Comparison of ENCODE assay signal across 10 mouse cellular contexts in genomic region chr5:120157115-120157514, GRCm38 (mm10). TPM values are rescaled to one million over a fixed set of nuclear protein-coding genes. Genes with fewer than 3 reads are reported as not detected.
A peak's percentile ranks its signal among the peaks of the same experiment; 100 is the strongest.
DNase-seq lines count a peak whose midpoint lies in the region; ATAC-seq and TF ChIP-seq lines count a peak whose summit lies in the region.
"Had no signal": no experiment of that assay in that cellular context is flagged by ENCODE, and none has a peak within 500 bp of the region (broad histone marks: within the 10 kb centered on the region; RNA-seq: fewer than 3 reads in every experiment).

No protein-coding gene starts in this region.

- no peak for TF ChIP-seq POLR2A in kidney, adult 2 months (IDR thresholded peaks at IDR 0.05; ENCODE audit: low read depth, low read length)

- no peak for TF ChIP-seq CTCF in kidney, postnatal 0 days (IDR thresholded peaks at IDR 0.05; ENCODE audit: low read depth)
- TF ChIP-seq CTCF in kidney, adult 2 months (conservative IDR thresholded peaks at IDR 0.05; ENCODE audit: insufficient read depth, insufficient read length, low read depth, low read length): no peak
- no peak for TF ChIP-seq CTCF in midbrain, postnatal 0 days (IDR thresholded peaks at IDR 0.05)

- H3K36me3 ChIP-seq in heart, embryonic 11.5 days (ENCODE audit: control insufficient read depth, insufficient read depth, low read length): no peaks in the 10 kb centered on the region
- no peaks in the 10 kb centered on the region for H3K36me3 ChIP-seq in kidney, postnatal 0 days (ENCODE audit: insufficient read depth, low read length)
- no peaks in the 10 kb centered on the region for H3K36me3 ChIP-seq in kidney, adult 2 months (ENCODE audit: control insufficient read depth, insufficient read depth, low read length)
- H3K36me3 ChIP-seq in midbrain, embryonic 12.5 days: peaks cover 2% of the 10 kb centered on the region; the same call in 1 of the 2 replicates
- no peaks in the 10 kb centered on the region for H3K36me3 ChIP-seq in midbrain, postnatal 0 days (ENCODE audit: insufficient read depth, low read length)

- H3K9ac ChIP-seq in heart, embryonic 11.5 days (ENCODE audit: low read depth, low read length): no peak overlapping the region
- no peak overlapping the region for H3K9ac ChIP-seq in kidney, postnatal 0 days (ENCODE audit: low read depth, low read length)
- H3K9ac ChIP-seq in midbrain, embryonic 12.5 days (replicated peaks): 0 out of 2 replicates have a peak overlapping the region, but pooled peaks have one; percentile 4
- H3K9ac ChIP-seq in midbrain, postnatal 0 days (replicated peaks; ENCODE audit: low read length, poor library complexity, severe bottlenecking): no peak overlapping the region
- H3K9ac ChIP-seq: embryonic facial prominence, embryonic 12.5 days; liver, embryonic 13.5 days had no signal

- DNase-seq in heart, postnatal 25 days (ENCODE audit: low spot score): no peak
- peak; percentile 91 for DNase-seq in kidney, postnatal 0 days (ENCODE audit: low spot score)
- no peak for DNase-seq in kidney, adult 2 months
- no peak for DNase-seq in midbrain, postnatal 0 days (ENCODE audit: low spot score)
- DNase-seq in layer of hippocampus, postnatal 36 days: no peak
- DNase-seq: cerebellum, adult 2 months; liver, embryonic 13.5 days had no signal

- no peak overlapping the region for H3K4me2 ChIP-seq in heart, embryonic 11.5 days
- H3K4me2 ChIP-seq in kidney, postnatal 0 days (ENCODE audit: low read length): no peak overlapping the region
- no peak overlapping the region for H3K4me2 ChIP-seq in midbrain, embryonic 12.5 days (replicated peaks)
- no peak overlapping the region for H3K4me2 ChIP-seq in midbrain, postnatal 0 days (ENCODE audit: low read depth, low read length, poor library complexity, severe bottlenecking)
- H3K4me2 ChIP-seq: embryonic facial prominence, embryonic 12.5 days; liver, embryonic 13.5 days had no signal

- 62% methylated on average over 3 of the region's 3 CpGs for WGBS in heart, embryonic 11.5 days (ENCODE audit: insufficient replicate concordance)
- 79% methylated on average over 3 of the region's 3 CpGs for WGBS in kidney, postnatal 0 days
- WGBS in kidney, adult 2 months: 80% methylated on average over 3 of the region's 3 CpGs
- WGBS in midbrain, embryonic 12.5 days: 75% methylated on average over 3 of the region's 3 CpGs
- 79% methylated on average over 3 of the region's 3 CpGs for WGBS in midbrain, postnatal 0 days

- peaks cover 13% of the 10 kb centered on the region for H3K4me1 ChIP-seq in heart, embryonic 11.5 days (ENCODE audit: control insufficient read depth, insufficient read depth, low read length)
- 0 out of 2 replicates have a peak, but pooled peaks cover 6% of the 10 kb centered on the region for H3K4me1 ChIP-seq in kidney, postnatal 0 days (replicated peaks; ENCODE audit: insufficient read depth, low read length)
- H3K4me1 ChIP-seq in kidney, adult 2 months (ENCODE audit: control insufficient read depth, insufficient read depth, low read length): peaks cover 3% of the 10 kb centered on the region; the same call in 1 of the 2 replicates
- H3K4me1 ChIP-seq in midbrain, embryonic 12.5 days: peaks cover 21% of the 10 kb centered on the region
- 0 out of 2 replicates have a peak, but pooled peaks cover 6% of the 10 kb centered on the region for H3K4me1 ChIP-seq in midbrain, postnatal 0 days (ENCODE audit: insufficient read depth, low read length)

- H3K27me3 ChIP-seq in heart, embryonic 11.5 days (ENCODE audit: control insufficient read depth, insufficient read depth, low read length): no peaks in the 10 kb centered on the region
- no peaks in the 10 kb centered on the region for H3K27me3 ChIP-seq in kidney, postnatal 0 days (ENCODE audit: insufficient read depth, low read length)
- no peaks in the 10 kb centered on the region for H3K27me3 ChIP-seq in kidney, adult 2 months (replicated peaks; ENCODE audit: control insufficient read depth, insufficient read depth, low read length)
- peaks cover 33% of the 10 kb centered on the region; the same call in 1 of the 2 replicates for H3K27me3 ChIP-seq in midbrain, embryonic 12.5 days
- no peaks in the 10 kb centered on the region for H3K27me3 ChIP-seq in midbrain, postnatal 0 days (ENCODE audit: insufficient read depth, low read length)
- H3K27me3 ChIP-seq: embryonic facial prominence, embryonic 12.5 days; liver, embryonic 13.5 days had no signal

- no peaks in the 10 kb centered on the region for H3K9me3 ChIP-seq in heart, embryonic 11.5 days (replicated peaks; ENCODE audit: control insufficient read depth, low read length)
- no peaks in the 10 kb centered on the region for H3K9me3 ChIP-seq in kidney, postnatal 0 days (replicated peaks; ENCODE audit: low read length)
- H3K9me3 ChIP-seq in midbrain, embryonic 12.5 days: no peaks in the 10 kb centered on the region
- no peaks in the 10 kb centered on the region for H3K9me3 ChIP-seq in midbrain, postnatal 0 days (ENCODE audit: low read length)
- H3K9me3 ChIP-seq: embryonic facial prominence, embryonic 12.5 days; liver, embryonic 13.5 days had no signal

- intact Hi-C loops in heart, postnatal 25 days (cut with DNase I): no loop called here

- ATAC-seq in heart, embryonic 11.5 days (replicated peaks; ENCODE audit: insufficient number of reproducible peaks, low FRiP score, low TSS enrichment): no peak
- ATAC-seq in kidney, postnatal 0 days (replicated peaks; ENCODE audit: low FRiP score, low read depth): 0 out of 2 replicates have a peak, but pooled peaks have one; percentile 9
- ATAC-seq in midbrain, embryonic 12.5 days (ENCODE audit: low FRiP score, low read depth): no peak
- ATAC-seq in midbrain, postnatal 0 days (ENCODE audit: low FRiP score): no peak

- H3K27ac ChIP-seq in heart, embryonic 11.5 days (ENCODE audit: low read depth, low read length): 0 out of 2 replicates have a peak overlapping the region, but pooled peaks have one; percentile 35
- no peak overlapping the region for H3K27ac ChIP-seq in kidney, postnatal 0 days
- no peak overlapping the region for H3K27ac ChIP-seq in kidney, adult 2 months (ENCODE audit: insufficient read depth, low read depth, low read length)
- H3K27ac ChIP-seq in midbrain, embryonic 12.5 days (replicated peaks): peak overlapping the region; percentile 74
- peak overlapping the region; percentile 69; the same call in 1 of the 2 replicates for H3K27ac ChIP-seq in midbrain, postnatal 0 days (ENCODE audit: low read depth, low read length)
- H3K27ac ChIP-seq: embryonic facial prominence, embryonic 12.5 days; liver, embryonic 13.5 days had no signal

- H3K4me3 ChIP-seq in heart, embryonic 11.5 days (ENCODE audit: low read depth, low read length): no peak overlapping the region
- no peak overlapping the region for H3K4me3 ChIP-seq in kidney, postnatal 0 days (replicated peaks; ENCODE audit: low read depth, low read length)
- no peak overlapping the region for H3K4me3 ChIP-seq in kidney, adult 2 months (ENCODE audit: insufficient read depth, low read depth, low read length)
- no peak overlapping the region for H3K4me3 ChIP-seq in midbrain, embryonic 12.5 days
- H3K4me3 ChIP-seq in midbrain, postnatal 0 days (ENCODE audit: low read depth, low read length): no peak overlapping the region
- H3K4me3 ChIP-seq: embryonic facial prominence, embryonic 12.5 days; liver, embryonic 13.5 days had no signal

RNA-seq across cellular contexts. Expression of gene Rbm19, which starts 40.9 kb away (rescaled TPM):
- polyA plus RNA-seq in heart, embryonic 11.5 days (2014; fragmentation: Nextera tagmentation; extraction: Ambion mirVana): 13.5 and 15.8 TPM in 2 replicates
- total RNA-seq in heart, postnatal 25 days (2021): 10 to 100 TPM; 17.6 to 19.5 TPM
- polyA plus RNA-seq in kidney, postnatal 0 days (2015; fragmentation: Nextera tagmentation; extraction: Ambion mirVana): 16.6 and 17.7 TPM in 2 replicates
- 10.7 and 12.1 TPM in 2 replicates for polyA plus RNA-seq in kidney, adult 2 months (2012; rRNA removed)
- polyA plus RNA-seq in midbrain, embryonic 12.5 days (2016; fragmentation: Nextera tagmentation; extraction: Ambion mirVana): 26.7 and 29.5 TPM in 2 replicates
- 34.5 and 34.7 TPM in 2 replicates for total RNA-seq in midbrain, postnatal 0 days (2014; rRNA removed)
- 17.5 and 17.9 TPM in 2 replicates for polyA plus RNA-seq in midbrain, postnatal 0 days (2015; fragmentation: Nextera tagmentation; extraction: Ambion mirVana)
- 10 to 100 TPM; 18.7 to 19.2 TPM for total RNA-seq in layer of hippocampus, postnatal 36 days (2021)

Comparison
In these comparisons a context has a peak if more than half of its experiments do, and no peak if none do; other contexts are left out.
1. H3K27ac ChIP-seq: peak in heart, embryonic 11.5 days (single experiment), midbrain, embryonic 12.5 days (single experiment) and midbrain, postnatal 0 days (single experiment); none in kidney, postnatal 0 days (single experiment) and kidney, adult 2 months (single experiment).